Mouse (Mus musculus): ENCODE data around the gene Adig. TPM values are rescaled to one million over a fixed set of nuclear protein-coding genes. Genes with fewer than 3 reads are reported as not detected.

Adig gene
- polyA plus RNA-seq, 1 experiment = 20.8 TPM

- no peaks in the 10 kb centered on the region for H3K27me3 ChIP-seq (ENCODE audit: control insufficient read depth, insufficient read depth, low read length)
- no peak overlapping the region for H3K27ac ChIP-seq (ENCODE audit: control insufficient read depth, insufficient read depth, low read length)
- H3K36me3 ChIP-seq (ENCODE audit: control insufficient read depth, insufficient read depth, low read length) = no peaks in the 10 kb centered on the region
- WGBS = 6% methylated on average over 4 of the region's 4 CpGs
- no peak overlapping the region for H3K4me3 ChIP-seq (ENCODE audit: control insufficient read depth, insufficient read depth, low read length)
- peak; percentile 50 for DNase-seq
- TF ChIP-seq CTCF (IDR thresholded peaks at IDR 0.05; ENCODE audit: borderline replicate concordance, control insufficient read depth, extremely low read depth, insufficient read depth, low read length, poor library complexity) (peak; percentile 60; the same call in 1 of the 2 replicates), POLR2A (IDR thresholded peaks at IDR 0.05; ENCODE audit: control insufficient read depth, extremely low read depth, insufficient read depth, low read length, poor library complexity) (no peak)
- H3K4me1 ChIP-seq (replicated peaks; ENCODE audit: control insufficient read depth, insufficient read depth, low read length) = no peaks in the 10 kb centered on the region
These were observed 31.7 kb downstream of the Adig start for GRCm38 (mm10) chr2:158534090-158534489.

- WGBS = 88% methylated on average over 8 of the region's 8 CpGs
- no peak for DNase-seq
- TF ChIP-seq POLR2A (IDR thresholded peaks at IDR 0.05; ENCODE audit: control insufficient read depth, extremely low read depth, insufficient read depth, low read length, poor library complexity) (no peak), CTCF (IDR thresholded peaks at IDR 0.05; ENCODE audit: borderline replicate concordance, control insufficient read depth, extremely low read depth, insufficient read depth, low read length, poor library complexity) (no peak)
- no peaks in the 10 kb centered on the region for H3K27me3 ChIP-seq (ENCODE audit: control insufficient read depth, insufficient read depth, low read length)
- H3K4me3 ChIP-seq (ENCODE audit: control insufficient read depth, insufficient read depth, low read length) = no peak overlapping the region
- no peaks in the 10 kb centered on the region for H3K36me3 ChIP-seq (ENCODE audit: control insufficient read depth, insufficient read depth, low read length)
- no peak overlapping the region for H3K27ac ChIP-seq (ENCODE audit: control insufficient read depth, insufficient read depth, low read length)
- H3K4me1 ChIP-seq (replicated peaks; ENCODE audit: control insufficient read depth, insufficient read depth, low read length) = no peaks in the 10 kb centered on the region
These were observed 32.1 kb downstream of the Adig start for GRCm38 (mm10) chr2:158534559-158534958.

GRCm38 (mm10) chr2:158539433-158540305 is 37.3 kb downstream of the Adig start:
- DNase-seq = no peak
- no peak overlapping the region for H3K27ac ChIP-seq (ENCODE audit: control insufficient read depth, insufficient read depth, low read length)
- TF ChIP-seq POLR2A (IDR thresholded peaks at IDR 0.05; ENCODE audit: control insufficient read depth, extremely low read depth, insufficient read depth, low read length, poor library complexity) (no peak), CTCF (IDR thresholded peaks at IDR 0.05; ENCODE audit: borderline replicate concordance, control insufficient read depth, extremely low read depth, insufficient read depth, low read length, poor library complexity) (no peak)
- H3K4me3 ChIP-seq (ENCODE audit: control insufficient read depth, insufficient read depth, low read length) = no peak overlapping the region
- no peaks in the 10 kb centered on the region for H3K27me3 ChIP-seq (ENCODE audit: control insufficient read depth, insufficient read depth, low read length)
- H3K4me1 ChIP-seq (replicated peaks; ENCODE audit: control insufficient read depth, insufficient read depth, low read length) = no peaks in the 10 kb centered on the region
- H3K36me3 ChIP-seq (ENCODE audit: control insufficient read depth, insufficient read depth, low read length) = no peaks in the 10 kb centered on the region
- WGBS = 55% methylated on average over 24 of the region's 24 CpGs

GRCm38 (mm10) chr2:158541286-158541685 is 38.9 kb downstream of the Adig start:
- Histone ChIP-seq H3K27ac (ENCODE audit: control insufficient read depth, insufficient read depth, low read length) (no peak overlapping the region), H3K27me3 (ENCODE audit: control insufficient read depth, insufficient read depth, low read length) (no peaks in the 10 kb centered on the region), H3K36me3 (ENCODE audit: control insufficient read depth, insufficient read depth, low read length) (no peaks in the 10 kb centered on the region), H3K4me1 (replicated peaks; ENCODE audit: control insufficient read depth, insufficient read depth, low read length) (no peaks in the 10 kb centered on the region), H3K4me3 (ENCODE audit: control insufficient read depth, insufficient read depth, low read length) (no peak overlapping the region)
- TF ChIP-seq CTCF (IDR thresholded peaks at IDR 0.05; ENCODE audit: borderline replicate concordance, control insufficient read depth, extremely low read depth, insufficient read depth, low read length, poor library complexity) = no peak
- no peak for TF ChIP-seq POLR2A (IDR thresholded peaks at IDR 0.05; ENCODE audit: control insufficient read depth, extremely low read depth, insufficient read depth, low read length, poor library complexity)
- 50% methylated on average over 4 of the region's 4 CpGs for WGBS
- no peak for DNase-seq

GRCm38 (mm10) chr2:158545266-158545665 is 42.9 kb downstream of the Adig start:
- WGBS = 72% methylated on average over 2 of the region's 2 CpGs
- no peaks in the 10 kb centered on the region for H3K27me3 ChIP-seq (ENCODE audit: control insufficient read depth, insufficient read depth, low read length)
- DNase-seq = no peak
- no peaks in the 10 kb centered on the region for H3K4me1 ChIP-seq (replicated peaks; ENCODE audit: control insufficient read depth, insufficient read depth, low read length)
- no peaks in the 10 kb centered on the region for H3K36me3 ChIP-seq (ENCODE audit: control insufficient read depth, insufficient read depth, low read length)
- no peak overlapping the region for H3K27ac ChIP-seq (ENCODE audit: control insufficient read depth, insufficient read depth, low read length)
- TF ChIP-seq POLR2A (IDR thresholded peaks at IDR 0.05; ENCODE audit: control insufficient read depth, extremely low read depth, insufficient read depth, low read length, poor library complexity) (no peak), CTCF (IDR thresholded peaks at IDR 0.05; ENCODE audit: borderline replicate concordance, control insufficient read depth, extremely low read depth, insufficient read depth, low read length, poor library complexity) (no peak)
- H3K4me3 ChIP-seq (ENCODE audit: control insufficient read depth, insufficient read depth, low read length) = no peak overlapping the region

GRCm38 (mm10) chr2:158546751-158547150 is 44.3 kb downstream of the Adig start:
- DNase-seq = peak; percentile 70
- TF ChIP-seq POLR2A (IDR thresholded peaks at IDR 0.05; ENCODE audit: control insufficient read depth, extremely low read depth, insufficient read depth, low read length, poor library complexity) = no peak
- peak; percentile 93 for TF ChIP-seq CTCF (IDR thresholded peaks at IDR 0.05; ENCODE audit: borderline replicate concordance, control insufficient read depth, extremely low read depth, insufficient read depth, low read length, poor library complexity)
- Histone ChIP-seq H3K4me3 (ENCODE audit: control insufficient read depth, insufficient read depth, low read length) (no peak overlapping the region), H3K27ac (ENCODE audit: control insufficient read depth, insufficient read depth, low read length) (no peak overlapping the region), H3K4me1 (replicated peaks; ENCODE audit: control insufficient read depth, insufficient read depth, low read length) (no peaks in the 10 kb centered on the region), H3K27me3 (ENCODE audit: control insufficient read depth, insufficient read depth, low read length) (no peaks in the 10 kb centered on the region), H3K36me3 (ENCODE audit: control insufficient read depth, insufficient read depth, low read length) (no peaks in the 10 kb centered on the region)
- 8% methylated on average over 17 of the region's 17 CpGs for WGBS
